Mouse (Mus musculus) right cerebral cortex, adult 18-20 months (tissue): ENCODE measurements around the gene Gprc5b.

Source experiments
- DNase-seq: peaks from one replicate; pipeline ENCODE4 v3.0.0; 2022; ENCODE audit warnings: mixed read lengths

Gene Gprc5b

GRCm38 (mm10) chr7:118948677-118949282, 46.2 kb downstream of the Gprc5b start:
- no peak for DNase-seq

DNA sequence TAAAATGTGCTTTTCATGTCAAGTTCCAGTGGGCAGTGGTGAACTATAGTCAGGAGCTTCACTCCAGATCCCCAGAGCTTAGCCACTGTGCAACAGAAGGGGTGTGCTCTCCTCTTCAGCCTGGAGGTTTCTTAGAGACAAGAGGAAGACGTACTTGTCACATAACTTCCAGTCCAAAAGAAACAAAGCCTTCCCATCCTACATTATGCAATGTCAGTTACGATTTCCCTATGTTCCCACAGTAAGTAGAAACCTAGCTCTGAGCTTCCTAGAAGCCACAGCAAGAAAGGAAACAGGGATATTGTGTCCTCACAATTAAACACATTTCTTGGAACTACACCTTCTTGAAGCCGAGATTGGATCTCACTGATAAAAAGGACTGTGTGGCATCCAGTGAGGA, 47.8 kb downstream of the Gprc5b start:
- DNase-seq, result no peak

GRCm38 (mm10) chr7:118944884-118945283, 50.1 kb downstream of the Gprc5b start:
- DNase-seq, result no peak

- DNase-seq, result no peak
These were observed 51.8 kb downstream of the Gprc5b start for GRCm38 (mm10) chr7:118943170-118943569.

GRCm38 (mm10) chr7:118942297-118942696, 52.7 kb downstream of the Gprc5b start:
- DNase-seq, result peak; percentile 33

GRCm38 (mm10) chr7:118937469-118938387, 57.3 kb downstream of the Gprc5b start:
- no peak for DNase-seq

- DNase-seq, result no peak
These were observed 58.2 kb downstream of the Gprc5b start for GRCm38 (mm10) chr7:118936844-118937243.

DNA sequence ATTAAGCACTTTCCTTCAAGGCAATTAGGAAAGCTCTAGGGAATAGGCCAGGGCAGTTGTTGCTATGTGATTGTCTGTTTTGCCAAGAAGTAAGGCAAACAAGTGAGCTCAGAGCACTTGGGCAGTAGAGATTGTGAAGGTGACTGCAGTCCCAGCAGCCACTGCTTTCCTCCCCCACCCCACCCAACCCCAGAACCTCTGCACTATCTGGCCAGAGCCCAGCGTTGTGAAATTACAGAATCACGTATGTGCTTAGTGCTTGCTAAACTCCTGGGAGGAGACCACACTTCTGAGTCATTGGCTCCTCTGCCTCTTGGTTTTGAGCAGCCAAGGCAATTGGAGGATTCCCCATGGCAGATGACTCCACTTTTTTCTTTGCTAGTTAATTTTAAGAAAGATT, 59.7 kb downstream of the Gprc5b start:
- no peak for DNase-seq

- DNase-seq, result no peak
These were observed 63.3 kb downstream of the Gprc5b start for GRCm38 (mm10) chr7:118931502-118932395.

DNA sequence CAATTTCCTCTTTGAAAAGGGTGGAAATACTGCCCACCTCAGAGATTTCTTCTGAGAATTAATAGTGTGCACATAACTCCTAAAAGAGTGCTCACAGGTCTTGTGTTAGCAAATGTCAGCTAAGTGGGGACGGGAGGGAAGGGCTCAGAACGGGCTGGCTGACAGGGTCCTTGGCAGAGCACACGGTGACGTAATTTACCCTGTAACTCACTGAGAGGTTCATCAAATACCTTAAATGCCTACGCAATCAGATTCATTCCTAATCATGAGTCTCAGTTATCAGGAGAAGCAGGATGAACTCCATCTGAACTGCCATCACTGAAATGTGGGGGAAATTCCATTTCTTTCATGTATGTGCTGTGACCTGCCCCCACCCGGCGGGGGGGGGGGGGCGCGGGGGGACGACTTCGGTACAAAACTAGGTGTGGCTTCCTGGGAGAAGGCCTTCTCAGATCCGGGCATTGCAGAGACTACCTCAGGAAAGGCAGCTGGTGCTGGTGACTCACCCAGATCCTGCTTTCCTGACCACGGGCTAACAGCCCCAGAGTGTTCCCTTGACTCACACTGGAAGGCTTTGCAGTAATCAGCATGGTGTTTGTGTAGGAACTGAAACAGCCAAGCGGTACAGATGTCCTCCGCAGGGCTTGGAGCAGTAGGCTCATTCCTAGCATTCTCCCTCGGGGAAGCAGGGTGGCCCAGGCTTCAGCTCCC, 65.3 kb downstream of the Gprc5b start:
- DNase-seq, result peak; percentile 63

DNA sequence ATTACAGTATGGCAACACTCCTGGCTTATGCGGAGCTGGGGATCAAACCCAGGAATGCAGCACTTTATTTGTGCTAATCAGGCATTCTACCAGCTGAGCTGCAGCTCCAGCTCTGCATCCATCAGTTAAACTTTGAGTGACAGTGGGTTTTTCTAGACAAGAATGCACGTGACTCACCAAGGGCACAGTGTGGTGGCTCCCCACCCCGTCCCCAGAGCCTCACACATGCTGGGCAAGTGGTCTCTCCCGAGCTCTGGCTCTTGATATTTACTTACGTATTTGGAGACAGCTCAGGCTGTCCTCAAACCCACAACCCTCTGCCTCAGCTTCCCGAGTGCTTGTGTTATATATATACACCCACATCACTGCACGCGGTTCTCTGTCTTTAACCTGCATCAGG, 66.1 kb downstream of the Gprc5b start:
- DNase-seq, result no peak

GRCm38 (mm10) chr7:118928316-118928715, 66.7 kb downstream of the Gprc5b start:
- no peak for DNase-seq

DNA sequence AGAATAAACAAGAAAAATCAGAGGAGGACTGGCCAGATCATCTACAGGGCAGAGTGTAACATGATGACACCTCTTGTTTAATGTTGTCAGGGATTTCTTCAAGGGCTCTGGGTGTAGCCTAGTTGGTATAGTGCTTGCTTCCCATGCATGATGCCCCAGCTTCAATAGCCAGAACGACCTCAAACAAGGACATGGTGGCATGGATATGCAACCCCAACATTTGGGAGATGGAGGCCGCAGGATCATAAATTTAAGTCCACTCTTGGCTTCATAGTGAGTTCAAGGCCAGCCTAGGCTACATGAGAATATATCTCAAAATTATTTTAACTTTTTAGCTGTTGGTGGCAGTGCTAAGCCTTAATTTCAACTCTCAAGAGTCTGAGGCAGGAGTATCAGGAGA, 67.7 kb downstream of the Gprc5b start:
- no peak for DNase-seq

- peak; percentile 13 for DNase-seq
These were observed 68.3 kb downstream of the Gprc5b start for GRCm38 (mm10) chr7:118926516-118927260.

GRCm38 (mm10) chr7:118925547-118925946, 69.5 kb downstream of the Gprc5b start:
- DNase-seq, result no peak

DNA sequence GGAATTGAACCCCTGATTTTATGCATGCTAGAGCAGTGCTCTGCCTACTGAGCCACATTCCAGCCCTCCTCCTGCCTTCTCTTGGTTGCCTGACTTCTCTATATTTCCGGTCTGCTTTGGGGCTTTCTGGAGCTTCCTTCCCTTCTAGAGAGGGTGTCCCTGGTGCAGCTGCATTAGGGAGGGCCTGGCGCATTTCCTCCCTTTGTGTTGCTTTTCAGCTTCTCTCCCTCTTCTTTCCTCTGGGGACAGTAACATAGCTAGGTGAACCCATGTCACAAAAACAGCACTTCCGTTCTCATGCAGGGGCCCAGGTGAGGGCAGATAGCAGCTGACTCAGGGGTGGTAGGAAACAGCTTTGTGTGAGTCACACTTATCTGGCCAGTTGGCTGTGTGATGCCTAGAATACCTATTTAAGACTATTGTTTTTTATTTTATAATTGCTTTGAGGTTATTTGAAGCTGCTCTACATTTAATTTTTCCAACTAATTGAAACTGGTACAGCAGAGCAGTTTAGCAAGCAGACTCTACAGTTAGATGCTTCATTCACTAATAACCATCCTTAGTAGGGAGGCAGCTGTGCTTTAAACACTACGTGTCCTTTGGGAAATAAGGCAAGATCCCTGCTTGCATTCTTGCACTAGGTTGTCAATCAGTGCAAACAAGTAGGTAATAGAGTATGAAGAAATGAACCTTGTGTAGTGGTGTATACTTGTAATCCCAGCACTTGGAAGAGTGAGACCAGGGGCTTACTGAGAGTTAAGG, 72.4 kb downstream of the Gprc5b start:
- no peak for DNase-seq
